Mouse (Mus musculus): ENCODE results near the gene Pcdh7. TPM values are rescaled to one million over a fixed set of nuclear protein-coding genes. Genes with fewer than 3 reads are reported as not detected.
"Not testable (repeated sequence)": the region's sequence is repeated elsewhere in the genome, so short reads cannot be mapped to it uniquely, and the experiment has no call there.

Pcdh7 gene
- total RNA-seq, 2 experiments from 2014 or later = 83.9 to 89.1 TPM

DNA sequence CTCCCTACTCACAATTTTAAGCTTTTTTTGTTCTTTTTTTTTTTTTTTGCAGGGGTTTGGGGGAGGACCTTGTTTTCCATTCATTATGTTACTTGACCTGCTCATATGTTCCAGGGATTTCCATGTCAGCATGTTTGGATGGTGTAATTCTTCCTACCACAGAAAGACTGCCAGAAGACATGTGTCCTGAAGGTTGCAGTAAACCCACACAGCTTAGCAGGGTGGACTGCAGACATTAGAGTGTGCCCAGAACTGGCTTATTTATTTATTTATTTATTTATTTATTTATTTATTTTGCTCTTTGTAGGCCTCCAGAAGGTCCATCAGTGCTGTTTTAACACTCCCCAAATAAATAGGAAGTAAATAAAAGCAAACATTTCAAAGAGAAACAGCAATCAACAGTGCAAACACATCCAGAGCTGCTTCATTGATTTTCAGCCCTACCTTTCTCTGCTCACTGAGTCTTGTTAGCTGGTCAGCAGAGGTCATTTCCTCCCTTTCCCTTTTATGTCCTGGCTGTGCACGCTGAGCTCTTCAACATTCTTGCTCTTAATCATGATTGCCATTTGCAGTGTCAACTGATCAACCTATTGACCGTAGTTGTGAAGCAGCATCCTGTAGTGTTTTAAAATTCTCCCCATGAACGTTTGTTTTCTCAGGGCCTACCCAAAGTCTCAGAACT lies 401.3 kb downstream of the Pcdh7 start:
- DNase-seq = no peak

GRCm38 (mm10) chr5:58143897-58144296 lies 426.1 kb downstream of the Pcdh7 start:
- no peak for DNase-seq

GRCm38 (mm10) chr5:58153966-58154365 lies 436.2 kb downstream of the Pcdh7 start:
- DNase-seq = no peak

- no peak for DNase-seq
Measured at GRCm38 (mm10) chr5:58172218-58172617, 454.5 kb downstream of the Pcdh7 start.

DNA sequence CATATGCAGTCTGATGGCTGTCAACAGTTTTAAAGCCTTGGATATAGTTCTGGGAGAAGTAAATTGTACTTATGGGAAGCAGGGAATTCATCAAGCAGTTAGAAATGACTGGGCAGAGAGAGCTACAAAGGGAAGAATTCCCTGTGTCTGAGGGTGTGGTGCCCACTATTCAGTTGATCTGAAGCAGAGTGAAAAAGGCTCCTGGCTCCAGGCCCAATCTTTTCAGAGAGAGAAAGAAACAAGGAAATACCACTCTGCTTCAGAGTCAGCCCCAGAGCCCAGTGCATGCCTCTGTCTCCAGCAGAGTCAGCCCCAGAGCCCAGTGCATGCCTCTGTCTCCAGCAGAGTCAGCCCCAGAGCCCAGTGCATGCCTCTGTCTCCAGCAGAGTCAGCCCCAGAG lies 456.6 kb downstream of the Pcdh7 start:
- not testable (repeated sequence) for DNase-seq

- DNase-seq = no peak
Measured at GRCm38 (mm10) chr5:58175532-58175931, 457.8 kb downstream of the Pcdh7 start.
